Mouse (Mus musculus): ENCODE results near the gene Lrp2bp. TPM values are rescaled to one million over a fixed set of nuclear protein-coding genes. Genes with fewer than 3 reads are reported as not detected.

The Lrp2bp gene
- polyA plus RNA-seq, 1 experiment from 2014 or later: 0.82 TPM

DNA sequence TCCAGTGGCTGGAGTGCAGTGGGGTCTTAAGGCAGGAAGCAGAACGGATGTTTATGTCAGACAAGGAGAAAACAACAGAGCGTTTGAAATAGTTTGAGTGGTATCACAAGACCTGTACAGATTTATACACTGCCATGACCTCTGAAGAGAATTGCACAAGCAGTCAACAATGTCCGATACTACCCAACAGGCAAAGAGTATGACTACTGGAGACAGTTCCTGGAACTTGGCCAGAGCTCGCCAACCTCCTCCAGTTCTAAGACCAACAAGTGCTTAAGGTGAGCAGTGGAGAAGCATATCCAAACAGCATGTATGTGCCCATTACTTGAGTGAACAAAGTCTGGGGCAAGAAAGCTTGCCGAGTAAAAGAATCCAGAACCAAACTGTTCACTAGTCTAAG lies 76.1 kb downstream of the Lrp2bp start:
- Histone ChIP-seq H3K4me3 (ENCODE audit: low read depth, low read length) (no peak overlapping the region), H3K9ac (replicated peaks; ENCODE audit: low read depth, low read length) (no peak overlapping the region), H3K36me3 (ENCODE audit: control insufficient read depth, insufficient read depth, low read length) (no peaks in the 10 kb centered on the region), H3K27ac (ENCODE audit: low read depth, low read length) (no peak overlapping the region), H3K4me2 (ENCODE audit: low read depth, low read length) (no peak overlapping the region), H3K9me3 (ENCODE audit: control insufficient read depth, low read length) (no peaks in the 10 kb centered on the region), H3K27me3 (ENCODE audit: control insufficient read depth, insufficient read depth, low read length) (no peaks in the 10 kb centered on the region), H3K4me1 (ENCODE audit: control insufficient read depth, insufficient read depth, low read length) (no peaks in the 10 kb centered on the region)
- no peak for ATAC-seq (ENCODE audit: low read depth)
- 92% methylated on average over 5 of the region's 5 CpGs for WGBS

DNA sequence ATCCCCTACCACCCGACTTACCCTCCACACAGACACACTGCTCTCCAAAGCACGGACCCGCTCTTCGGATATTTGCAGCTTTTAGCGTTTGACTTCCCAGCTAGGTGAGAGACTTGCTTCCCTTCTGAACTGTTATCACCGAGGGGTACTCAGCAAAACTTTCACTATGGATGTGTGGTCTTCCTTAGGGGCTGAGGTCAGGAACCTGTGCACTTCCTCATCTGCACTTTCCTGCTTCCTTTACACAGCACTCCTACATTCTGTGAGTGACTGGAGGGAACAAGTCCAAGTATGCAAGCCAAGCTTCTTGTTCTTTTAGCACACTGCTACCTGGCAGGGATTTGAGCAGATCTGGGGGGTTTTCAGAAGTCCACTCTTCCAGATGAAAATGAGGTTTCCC lies 79.8 kb downstream of the Lrp2bp start:
- H3K9ac ChIP-seq (replicated peaks; ENCODE audit: low read depth, low read length): no peak overlapping the region
- no peak overlapping the region for H3K27ac ChIP-seq (ENCODE audit: low read depth, low read length)
- no peaks in the 10 kb centered on the region for H3K4me1 ChIP-seq (ENCODE audit: control insufficient read depth, insufficient read depth, low read length)
- WGBS: 93% methylated on average over 6 of the region's 6 CpGs
- H3K4me3 ChIP-seq (ENCODE audit: low read depth, low read length): no peak overlapping the region
- ATAC-seq (ENCODE audit: low read depth): no peak
- H3K27me3 ChIP-seq (ENCODE audit: control insufficient read depth, insufficient read depth, low read length): no peaks in the 10 kb centered on the region
- H3K36me3 ChIP-seq (ENCODE audit: control insufficient read depth, insufficient read depth, low read length): no peaks in the 10 kb centered on the region
- no peak overlapping the region for H3K4me2 ChIP-seq (ENCODE audit: low read depth, low read length)
- no peaks in the 10 kb centered on the region for H3K9me3 ChIP-seq (ENCODE audit: control insufficient read depth, low read length)

Other genes starting within 250 kb of the Lrp2bp start
- gene Pdlim3, start 113.8 kb upstream of the Lrp2bp start, polyA plus RNA-seq (2014; fragmentation: Nextera tagmentation; extraction: Ambion mirVana): 8.1 and 8.6 TPM in 2 replicates
- gene Ccdc110, start 64.7 kb upstream of the Lrp2bp start, polyA plus RNA-seq (2014; fragmentation: Nextera tagmentation; extraction: Ambion mirVana): 0.24 TPM in 1 of 2 replicates, not detected in the other
- 5.2 and 7.0 TPM in 2 replicates for gene 1700029J07Rik, start 24.1 kb upstream of the Lrp2bp start, polyA plus RNA-seq (2014; fragmentation: Nextera tagmentation; extraction: Ambion mirVana)
- 69.6 and 72.6 TPM in 2 replicates for gene Ufsp2, start 23.8 kb upstream of the Lrp2bp start, polyA plus RNA-seq (2014; fragmentation: Nextera tagmentation; extraction: Ambion mirVana)
- 39.5 and 41.3 TPM in 2 replicates for gene Ankrd37, start 6.4 kb downstream of the Lrp2bp start, polyA plus RNA-seq (2014; fragmentation: Nextera tagmentation; extraction: Ambion mirVana)
- 23.9 and 28.8 TPM in 2 replicates for gene Cfap97, start 152.5 kb downstream of the Lrp2bp start, polyA plus RNA-seq (2014; fragmentation: Nextera tagmentation; extraction: Ambion mirVana)
- 15.6 and 17.4 TPM in 2 replicates for gene Snx25, start 152.9 kb downstream of the Lrp2bp start, polyA plus RNA-seq (2014; fragmentation: Nextera tagmentation; extraction: Ambion mirVana)
- gene Slc25a4, start 212.0 kb downstream of the Lrp2bp start, polyA plus RNA-seq (2014; fragmentation: Nextera tagmentation; extraction: Ambion mirVana): 996 and 1,036 TPM in 2 replicates

Measured in neural tube, embryonic 14.5 days (tissue).